Mouse (Mus musculus) gastrocnemius, postnatal 14 days (tissue): ENCODE measurements around the gene Cap2. TPM values are rescaled to one million over a fixed set of nuclear protein-coding genes. Genes with fewer than 3 reads are reported as not detected.
A peak's percentile ranks its signal among the peaks of the same experiment; 100 is the strongest.

Source experiments
- DNase-seq: peaks from one replicate; pipeline ENCODE4 v3.0.0; 2021; ENCODE audit warnings: mixed read lengths
- intact Hi-C: fragments of 180-260 bp; cut with DNase I; formaldehyde crosslinking; loops from one replicate; pipeline ENCODE4 v1.15.1; 2025; ENCODE audit warnings: low total_unique reads
- total RNA-seq, 2 experiments: library from RNA; stranded (reverse); gene quantifications; 2 replicates each; pipeline ENCODE4 v1.2.3; 2021

The Cap2 gene
- total RNA-seq, 2 experiments from 2014 or later = 241 to 245 TPM

DNA sequence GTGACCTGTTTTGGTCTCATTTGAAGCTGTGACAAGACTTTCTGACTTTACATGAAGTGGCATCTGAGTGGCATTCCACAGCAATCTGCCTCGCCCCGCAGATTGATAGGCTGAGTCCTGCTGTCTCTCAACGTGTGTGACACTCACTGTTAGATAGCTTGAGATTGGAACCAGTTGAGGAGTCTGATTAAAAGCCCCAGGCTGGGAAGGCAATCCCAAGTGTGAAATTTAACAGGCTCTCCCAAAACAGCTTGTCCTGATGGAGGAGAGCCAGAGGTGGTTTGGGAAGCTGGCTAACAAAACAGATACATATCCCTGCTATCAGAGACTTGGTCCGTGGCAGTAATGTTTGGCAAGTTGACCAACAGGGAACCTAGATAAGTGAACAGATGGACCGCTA lies 21.6 kb downstream of the Cap2 start:
- intact Hi-C loops = no loop called here
- DNase-seq = no peak

DNA sequence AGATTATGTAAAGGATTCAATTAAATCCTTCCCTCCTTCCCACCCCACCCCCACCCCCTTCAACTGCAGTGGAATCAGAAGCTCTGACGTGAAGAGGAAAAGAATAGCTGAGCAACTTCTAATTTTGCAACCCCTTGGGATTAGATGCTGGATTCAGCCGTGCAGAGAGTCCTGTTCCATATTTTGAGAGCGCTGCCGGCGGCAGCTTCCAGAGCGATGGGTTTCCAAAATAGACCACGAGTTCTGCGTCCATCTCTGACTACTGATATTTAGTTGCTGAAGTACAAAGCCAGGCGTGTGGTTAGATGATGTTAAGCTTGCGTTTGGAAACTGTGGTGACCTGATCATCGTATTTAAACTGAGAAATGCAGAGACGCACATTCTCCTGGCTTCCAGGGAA lies 22.1 kb downstream of the Cap2 start:
- intact Hi-C loops = no loop called here
- no peak for DNase-seq

DNA sequence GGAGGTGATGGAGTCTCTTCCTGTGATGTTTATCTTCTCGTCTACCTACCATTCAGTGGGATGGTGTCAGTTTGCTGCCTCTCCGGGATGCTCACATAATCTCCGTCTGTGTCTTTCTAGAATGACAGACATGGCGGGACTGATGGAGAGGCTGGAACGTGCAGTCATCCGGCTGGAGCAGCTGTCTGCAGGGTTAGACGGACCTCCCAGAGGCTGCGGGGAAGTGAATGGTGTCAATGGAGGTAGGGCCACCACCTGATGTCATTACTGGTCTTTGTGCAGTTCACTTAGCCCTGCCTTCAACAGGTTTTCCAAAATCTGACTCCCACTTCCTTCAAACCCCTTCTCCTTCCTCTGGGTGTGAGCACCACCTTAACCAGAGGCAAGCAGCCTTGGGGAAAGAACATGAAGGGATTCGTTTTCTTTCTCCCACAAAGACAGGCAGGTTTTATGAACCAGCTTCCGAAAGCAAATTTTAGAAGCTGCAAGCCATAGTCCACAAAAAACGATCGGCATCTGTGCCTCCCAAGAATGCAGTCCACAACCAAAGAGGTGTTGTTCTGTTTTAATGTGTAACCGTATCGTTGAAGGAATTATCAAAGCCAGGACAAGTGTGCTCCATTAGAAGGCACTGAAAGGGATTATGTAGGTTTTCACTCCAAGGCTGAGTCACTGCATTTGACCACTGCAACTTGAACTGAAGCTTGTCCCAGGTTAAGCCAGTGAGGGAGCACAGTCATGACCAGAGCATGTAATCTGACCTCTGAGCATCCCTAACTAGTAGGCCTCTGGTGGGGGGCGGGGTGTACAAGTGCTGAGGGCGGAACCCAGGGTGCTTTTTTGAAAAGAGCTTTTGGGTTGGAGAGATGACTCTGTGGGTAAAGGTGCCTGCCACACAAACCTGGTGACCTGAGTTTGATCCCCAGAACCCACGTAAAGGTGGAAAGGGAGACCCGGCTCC lies 23.9 kb downstream of the Cap2 start:
- DNase-seq = no peak
- intact Hi-C loops = no loop called here

- intact Hi-C loops = no loop called here
- DNase-seq = no peak
Observed at GRCm38 (mm10) chr13:46526645-46527044, 25.0 kb downstream of the Cap2 start.

DNA sequence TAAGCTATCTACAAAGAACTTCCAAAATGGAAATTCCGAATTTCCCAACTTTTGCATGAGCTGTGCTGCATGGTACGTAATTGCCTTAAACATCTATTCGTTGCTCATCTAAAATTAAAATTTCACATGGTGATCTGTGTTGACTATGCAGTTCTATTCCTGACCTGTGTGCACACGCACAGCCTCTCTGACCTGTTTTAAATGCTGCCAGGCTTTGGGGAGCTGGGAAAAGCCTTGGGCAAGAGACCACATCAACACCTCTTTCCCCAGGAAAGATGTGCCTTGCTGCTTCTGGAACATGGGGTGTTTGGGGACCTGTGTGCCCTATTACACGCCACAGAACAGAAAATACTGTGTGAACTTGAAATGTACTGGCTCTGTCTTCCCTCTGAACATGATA lies 25.7 kb downstream of the Cap2 start:
- no peak for DNase-seq
- intact Hi-C loops = no loop called here

DNA sequence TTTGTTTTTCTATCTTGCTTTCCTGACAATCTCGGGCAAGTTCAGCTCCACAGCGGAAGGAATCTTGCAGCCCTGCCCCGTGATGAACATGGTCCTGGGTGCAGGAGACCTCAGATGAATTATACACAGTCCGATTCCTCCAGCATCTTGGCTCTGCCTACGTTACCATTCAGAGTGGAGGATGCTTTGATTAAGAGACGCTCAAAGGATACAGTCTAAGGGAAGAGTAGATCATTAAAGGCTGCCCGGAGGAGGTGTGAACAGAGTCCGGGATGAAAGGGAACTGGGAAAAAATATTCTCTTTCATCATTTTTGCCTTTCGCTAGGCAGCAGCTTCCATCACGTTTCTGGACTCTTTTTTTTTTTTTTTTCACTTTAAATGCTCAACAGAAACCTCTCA lies 27.4 kb downstream of the Cap2 start:
- DNase-seq = no peak
- intact Hi-C loops = no loop called here

DNA sequence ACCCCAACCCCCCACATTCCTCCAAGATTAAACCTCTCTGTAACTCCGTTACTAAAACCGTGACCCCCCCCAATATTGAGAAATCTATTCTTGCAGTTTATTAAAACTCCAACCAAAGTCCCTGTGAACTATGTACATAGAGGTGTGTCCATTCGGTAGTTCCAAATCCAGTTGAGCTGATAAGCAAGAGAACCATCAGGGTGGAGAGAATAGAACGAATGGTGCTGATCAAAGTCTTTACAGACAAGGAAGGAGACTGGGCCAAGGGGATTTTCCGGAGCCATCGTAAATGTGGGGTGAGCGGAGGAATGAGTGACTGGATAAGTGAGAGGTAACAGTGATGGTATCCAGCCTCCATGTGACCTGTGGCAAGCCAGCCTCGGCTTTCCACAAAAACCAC lies 28.9 kb downstream of the Cap2 start:
- intact Hi-C loops = no loop called here

GRCm38 (mm10) chr13:46531676-46532075 lies 30.0 kb downstream of the Cap2 start:
- intact Hi-C loops = no loop called here
- DNase-seq = no peak

More for the DNA sequence above, 28.9 kb downstream of the Cap2 start:
- DNase-seq = no peak

GRCm38 (mm10) chr13:46532276-46532675 lies 30.6 kb downstream of the Cap2 start:
- intact Hi-C loops = no loop called here

DNA sequence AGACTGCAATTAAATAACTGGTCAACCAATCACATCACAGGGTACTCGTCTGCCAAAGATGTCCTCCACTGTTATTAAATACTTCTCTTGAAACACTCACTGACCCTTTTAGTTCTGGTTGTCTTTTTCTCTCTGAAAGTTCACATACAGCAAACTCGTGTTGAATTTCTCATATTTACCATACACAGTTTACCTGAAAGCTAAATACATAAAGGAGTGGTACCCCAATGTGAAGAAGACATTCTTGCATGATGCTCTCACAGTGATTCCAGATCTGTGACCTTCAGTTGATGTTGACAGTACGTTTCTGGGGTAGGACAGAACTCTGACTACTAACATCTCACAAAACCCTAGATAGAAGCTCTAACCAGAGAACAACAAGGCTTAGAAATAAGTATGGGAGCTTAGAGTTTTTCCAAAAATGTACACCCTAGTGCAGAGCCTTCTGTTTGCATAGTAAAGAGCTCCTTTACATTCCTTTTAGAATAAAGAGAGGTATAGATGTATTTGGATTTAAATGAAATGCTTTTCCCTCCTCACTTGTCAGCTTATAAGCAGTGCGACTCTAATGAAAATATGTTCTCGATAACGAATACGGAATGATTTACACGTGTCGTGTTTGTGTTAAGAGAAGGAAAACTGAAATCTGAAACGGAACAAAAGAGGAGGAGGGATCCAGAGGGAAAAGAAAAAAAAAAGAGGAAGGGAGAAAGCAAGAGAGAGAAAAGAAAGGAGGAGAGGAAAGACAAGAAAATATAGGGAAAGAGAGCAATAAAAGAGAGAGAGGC lies 31.9 kb downstream of the Cap2 start:
- intact Hi-C loops = no loop called here
- no peak for DNase-seq

More at GRCm38 (mm10) chr13:46532276-46532675, 30.6 kb downstream of the Cap2 start:
- DNase-seq = no peak

GRCm38 (mm10) chr13:46534171-46534968 lies 32.7 kb downstream of the Cap2 start:
- intact Hi-C loops = no loop called here
- peak; percentile 62 for DNase-seq

- intact Hi-C loops = no loop called here
- DNase-seq = no peak
Observed at GRCm38 (mm10) chr13:46534969-46535785, 33.5 kb downstream of the Cap2 start.

DNA sequence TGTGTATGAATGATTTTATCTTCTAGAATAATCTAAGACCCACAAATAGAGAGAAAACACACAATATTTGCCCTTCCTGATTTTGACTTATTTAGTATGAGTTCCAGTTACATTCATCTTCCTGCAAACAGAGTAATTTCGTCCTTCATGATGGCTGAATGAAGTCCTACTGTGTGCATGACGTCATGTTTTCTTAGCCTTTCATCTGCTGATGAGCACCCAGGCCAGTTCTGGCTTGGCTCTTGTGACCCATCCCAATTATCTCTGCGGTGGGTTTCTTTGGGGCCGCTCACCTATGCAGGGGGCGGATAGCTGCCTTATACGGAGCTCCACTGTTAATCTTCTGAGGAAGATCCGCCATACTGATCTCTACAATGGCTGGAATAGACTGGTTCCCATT lies 37.6 kb downstream of the Cap2 start:
- no peak for DNase-seq
- intact Hi-C loops = no loop called here

GRCm38 (mm10) chr13:46540943-46541342 lies 39.3 kb downstream of the Cap2 start:
- DNase-seq = no peak
- intact Hi-C loops = no loop called here

- intact Hi-C loops = no loop called here
- DNase-seq = no peak
Observed at GRCm38 (mm10) chr13:46542782-46543181, 41.1 kb downstream of the Cap2 start.

- DNase-seq = no peak
Observed at GRCm38 (mm10) chr13:46544608-46545007, 43.0 kb downstream of the Cap2 start.

DNA sequence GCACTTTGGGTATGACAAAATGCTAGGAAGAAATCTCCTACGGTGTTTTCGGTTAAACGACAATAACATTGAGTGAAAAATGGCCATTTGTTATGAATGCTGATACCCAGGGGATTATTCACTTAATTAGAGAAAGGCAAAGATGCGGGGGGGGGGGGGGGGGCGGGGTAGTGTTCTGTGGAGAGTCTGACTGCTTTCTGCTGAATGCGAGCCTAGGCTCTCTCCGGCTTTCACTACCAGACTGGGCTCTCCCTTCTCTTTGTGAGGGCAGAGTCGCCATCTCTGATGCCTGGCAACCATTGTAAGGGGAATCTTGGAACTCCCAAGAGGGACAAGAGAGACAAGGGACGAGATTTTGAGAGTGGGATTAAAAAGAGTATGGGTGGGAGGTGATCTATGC lies 43.4 kb downstream of the Cap2 start:
- no peak for DNase-seq
- intact Hi-C loops = no loop called here

More at GRCm38 (mm10) chr13:46544608-46545007, 43.0 kb downstream of the Cap2 start:
- intact Hi-C loops = no loop called here

GRCm38 (mm10) chr13:46546846-46547245 lies 45.2 kb downstream of the Cap2 start:
- no peak for DNase-seq
- intact Hi-C loops = no loop called here

DNA sequence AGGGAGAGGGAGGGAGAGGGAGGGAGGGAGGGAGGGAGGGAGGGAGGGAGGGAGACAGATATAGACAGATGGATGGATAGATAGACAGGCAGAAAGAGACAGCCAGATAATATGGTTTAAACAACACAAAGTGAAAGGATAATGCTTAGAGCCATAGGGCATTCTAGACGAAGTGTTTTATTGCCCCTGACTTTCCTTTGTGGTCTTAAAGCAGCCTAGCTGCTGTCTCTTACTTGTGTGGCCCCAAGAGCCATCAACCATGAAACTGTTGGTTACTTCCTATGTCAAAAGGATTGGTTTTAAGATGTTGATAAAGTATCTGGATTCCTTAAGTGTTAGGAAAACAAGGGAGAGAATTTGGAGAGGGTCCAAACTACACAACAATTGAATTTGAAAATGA lies 45.6 kb downstream of the Cap2 start:
- intact Hi-C loops = no loop called here
- no peak for DNase-seq
